Mouse (Mus musculus) cortical plate, adult 2 months (tissue): Measurements from ENCODE around the gene Olfr247. TPM values are rescaled to one million over a fixed set of nuclear protein-coding genes. Genes with fewer than 3 reads are reported as not detected.
"Not testable (repeated sequence)": the region's sequence is repeated elsewhere in the genome, so short reads cannot be mapped to it uniquely, and the experiment has no call there.

Experiments used
- H3K27ac ChIP-seq: fragments of 200-500 bp; 2 replicates; pipeline ENCODE4 v1.5.1; 2012; ENCODE audit warnings: low read length, control low read depth, inconsistent platforms; ENCODE audit not compliant: insufficient read depth
- H3K4me1 ChIP-seq: fragments of 200-500 bp; 2 replicates; pipeline ENCODE4 v1.6.1; 2011; ENCODE audit warnings: low read length; ENCODE audit not compliant: control insufficient read depth, insufficient read depth
- H3K4me3 ChIP-seq: fragments of 200-500 bp; 2 replicates; pipeline ENCODE4 v1.5.1; 2011; ENCODE audit warnings: mild to moderate bottlenecking, low read length, control low read depth; ENCODE audit not compliant: insufficient read depth
- CTCF ChIP-seq: fragments of 200-500 bp; IDR thresholded peaks from 2 replicates; pipeline ENCODE4 v1.5.1; 2011; ENCODE audit warnings: mild to moderate bottlenecking, control low read depth, low read length; ENCODE audit not compliant: insufficient read depth; ENCODE audit errors: extremely low read depth
- POLR2A ChIP-seq: fragments of 200-500 bp; IDR thresholded peaks from 2 replicates; pipeline ENCODE4 v1.6.1; 2011; ENCODE audit warnings: mild to moderate bottlenecking, low read length, control low read depth; ENCODE audit not compliant: insufficient read depth; ENCODE audit errors: extremely low read depth
- polyA plus RNA-seq: library from polyadenylated mRNA; depleted of rRNA; stranded (reverse); fragments of >200 nt; gene quantifications from 2 replicates; pipeline ENCODE4 v1.2.3, GENCODE M21; 2012; rRNA removed

Olfr247 gene
- polyA plus RNA-seq = not detected in 2 replicates

- H3K27ac ChIP-seq, H3K4me1 ChIP-seq, H3K4me3 ChIP-seq: not testable (repeated sequence)
Observed at GRCm38 (mm10) chr10:129976040-129976439, at the start of gene Olfr247. Gene Olfr247 (minus strand): TSS chr10:129976140.

GRCm38 (mm10) chr10:130012321-130012720, 36.4 kb upstream of the Olfr247 start, which contains the start of gene Olfr820:
Gene Olfr820 (plus strand): TSS chr10:130012621.
- Histone ChIP-seq H3K27ac (no peak within 1 kb of the TSS), H3K4me1 (no peaks in the 10 kb centered on the region), H3K4me3 (no peak within 1 kb of the TSS)
- no peak for TF ChIP-seq CTCF
- no peak for TF ChIP-seq POLR2A

- not testable (repeated sequence) for H3K4me1 ChIP-seq, H3K4me3 ChIP-seq, H3K27ac ChIP-seq
Observed at GRCm38 (mm10) chr10:130005366-130005765, 29.4 kb upstream of the Olfr247 start.

GRCm38 (mm10) chr10:130004104-130004503, 28.2 kb upstream of the Olfr247 start:
- H3K4me3 ChIP-seq = not testable (repeated sequence)

GRCm38 (mm10) chr10:129984962-129985361, 9.0 kb upstream of the Olfr247 start, which contains the start of gene Gm10310:
Gene Gm10310 (minus strand): TSS chr10:129985062.
- H3K27ac ChIP-seq, H3K4me1 ChIP-seq, H3K4me3 ChIP-seq: not testable (repeated sequence)

More at GRCm38 (mm10) chr10:130004104-130004503, 28.2 kb upstream of the Olfr247 start:
- not testable (repeated sequence) for H3K27ac ChIP-seq, H3K4me1 ChIP-seq

- not testable (repeated sequence) for H3K4me3 ChIP-seq, H3K4me1 ChIP-seq, H3K27ac ChIP-seq
Observed at GRCm38 (mm10) chr10:129981867-129982266, 5.9 kb upstream of the Olfr247 start.

- H3K4me3 ChIP-seq, H3K27ac ChIP-seq, H3K4me1 ChIP-seq: not testable (repeated sequence)
Observed at GRCm38 (mm10) chr10:129972994-129973393, 2.9 kb downstream of the Olfr247 start.

GRCm38 (mm10) chr10:129967166-129967565, 8.8 kb downstream of the Olfr247 start, which contains the start of gene Olfr819:
Gene Olfr819 (minus strand): TSS chr10:129967266.
- not testable (repeated sequence) for H3K27ac ChIP-seq, H3K4me3 ChIP-seq, H3K4me1 ChIP-seq

GRCm38 (mm10) chr10:129966232-129966631, 9.7 kb downstream of the Olfr247 start:
- not testable (repeated sequence) for H3K27ac ChIP-seq, H3K4me1 ChIP-seq, H3K4me3 ChIP-seq

- Histone ChIP-seq H3K4me3 (no peak within 1 kb of the TSS), H3K27ac (no peak within 1 kb of the TSS), H3K4me1 (no peaks in the 10 kb centered on the region)
- TF ChIP-seq CTCF (no peak), POLR2A (no peak)
Observed at GRCm38 (mm10) chr10:129949000-129949399, 26.9 kb downstream of the Olfr247 start, which contains the start of gene Olfr818. Gene Olfr818 (minus strand): TSS chr10:129949100.

Other genes with a start within 250 kb of the Olfr247 start
- gene Olfr805, start 246.8 kb downstream of the Olfr247 start, polyA plus RNA-seq = not detected in 2 replicates
- gene Olfr806, start 234.2 kb downstream of the Olfr247 start, polyA plus RNA-seq = not detected in 2 replicates
- not detected in 2 replicates for gene Olfr807, start 218.3 kb downstream of the Olfr247 start, polyA plus RNA-seq
- gene Olfr808, start 210.7 kb downstream of the Olfr247 start, polyA plus RNA-seq = not detected in 2 replicates
- gene Olfr809, start 201.5 kb downstream of the Olfr247 start, polyA plus RNA-seq = not detected in 2 replicates
- gene Olfr810, start 181.2 kb downstream of the Olfr247 start, polyA plus RNA-seq = not detected in 2 replicates
- gene Olfr811, start 171.7 kb downstream of the Olfr247 start, polyA plus RNA-seq = not detected in 2 replicates
- gene Olfr812, start 130.0 kb downstream of the Olfr247 start, polyA plus RNA-seq = not detected in 2 replicates
- gene Olfr813, start 120.8 kb downstream of the Olfr247 start, polyA plus RNA-seq = not detected in 2 replicates
- gene Olfr814, start 96.3 kb downstream of the Olfr247 start, polyA plus RNA-seq = not detected in 2 replicates
- not detected in 2 replicates for gene Olfr815, start 70.3 kb downstream of the Olfr247 start, polyA plus RNA-seq
- not detected in 2 replicates for gene Olfr816, start 60.5 kb downstream of the Olfr247 start, polyA plus RNA-seq
- gene Olfr818, start 27.0 kb downstream of the Olfr247 start, polyA plus RNA-seq = not detected in 2 replicates
- not detected in 2 replicates for gene Olfr819, start 8.9 kb downstream of the Olfr247 start, polyA plus RNA-seq
- gene Gm10310, start 8.9 kb upstream of the Olfr247 start, polyA plus RNA-seq = not detected in 2 replicates
- gene Olfr820, start 36.5 kb upstream of the Olfr247 start, polyA plus RNA-seq = not detected in 2 replicates
- gene Olfr821, start 54.2 kb upstream of the Olfr247 start, polyA plus RNA-seq = not detected in 2 replicates
- not detected in 2 replicates for gene Olfr822, start 95.1 kb upstream of the Olfr247 start, polyA plus RNA-seq
- not detected in 2 replicates for gene Olfr823, start 139.2 kb upstream of the Olfr247 start, polyA plus RNA-seq
- gene Olfr824, start 153.9 kb upstream of the Olfr247 start, polyA plus RNA-seq = not detected in 2 replicates
- gene Olfr825, start 190.6 kb upstream of the Olfr247 start, polyA plus RNA-seq = not detected in 2 replicates
- gene Olfr826, start 208.0 kb upstream of the Olfr247 start, polyA plus RNA-seq = not detected in 2 replicates
- not detected in 2 replicates for gene Olfr827, start 238.3 kb upstream of the Olfr247 start, polyA plus RNA-seq